Mouse (Mus musculus): Measurements from ENCODE around the gene Slc25a53. TPM values are rescaled to one million over a fixed set of nuclear protein-coding genes. Genes with fewer than 3 reads are reported as not detected.
A peak's percentile ranks its signal among the peaks of the same experiment; 100 is the strongest.
"Not testable (repeated sequence)": the region's sequence is repeated elsewhere in the genome, so short reads cannot be mapped to it uniquely, and the experiment has no call there.

Slc25a53 gene
- polyA plus RNA-seq, 1 experiment, result 20.7 TPM

- Histone ChIP-seq H3K4me3 (ENCODE audit: insufficient read depth, low read length) (no peak overlapping the region), H3K4me1 (ENCODE audit: control insufficient read depth, insufficient read depth, low read length) (no peaks in the 10 kb centered on the region), H3K27ac (ENCODE audit: insufficient read depth, low read length) (no peak overlapping the region)
- TF ChIP-seq CTCF (IDR thresholded peaks at IDR 0.05; ENCODE audit: extremely low read depth, insufficient read depth, low read length), result peak; percentile 58
- TF ChIP-seq POLR2A (IDR thresholded peaks at IDR 0.05; ENCODE audit: extremely low read depth, insufficient read depth, low read length), result no peak
Measured at GRCm38 (mm10) chrX:136978616-136979015, 59.5 kb downstream of the Slc25a53 start.

- Histone ChIP-seq H3K4me3 (ENCODE audit: insufficient read depth, low read length) (peak within 1 kb of the TSS; percentile 79), H3K27ac (ENCODE audit: insufficient read depth, low read length) (no peak within 1 kb of the TSS), H3K4me1 (ENCODE audit: control insufficient read depth, insufficient read depth, low read length) (no peaks in the 10 kb centered on the region)
- TF ChIP-seq CTCF (IDR thresholded peaks at IDR 0.05; ENCODE audit: extremely low read depth, insufficient read depth, low read length), result no peak
- peak; percentile 59; the same call in 1 of the 2 replicates for TF ChIP-seq POLR2A (IDR thresholded peaks at IDR 0.05; ENCODE audit: extremely low read depth, insufficient read depth, low read length)
Measured at GRCm38 (mm10) chrX:136976424-136977084, 61.5 kb downstream of the Slc25a53 start, which contains the start of the genes Tmsb15l and Tmsb15b1. Tmsb15l (minus strand) TSS chrX:136976869. Tmsb15b1 (minus strand) TSS chrX:136976874.

- H3K4me1 ChIP-seq (ENCODE audit: control insufficient read depth, insufficient read depth, low read length); H3K27ac ChIP-seq (ENCODE audit: insufficient read depth, low read length): not testable (repeated sequence)
- H3K4me3 ChIP-seq (ENCODE audit: insufficient read depth, low read length), result peak within 1 kb of the TSS; percentile 79
Measured at GRCm38 (mm10) chrX:136975397-136975796, 62.7 kb downstream of the Slc25a53 start, which contains the start of gene Tmsb15b2. Tmsb15b2 (minus strand) TSS chrX:136975497.

- peak; percentile 41 for TF ChIP-seq CTCF (IDR thresholded peaks at IDR 0.05; ENCODE audit: extremely low read depth, insufficient read depth, low read length)
- no peak for TF ChIP-seq POLR2A (IDR thresholded peaks at IDR 0.05; ENCODE audit: extremely low read depth, insufficient read depth, low read length)
- no peaks in the 10 kb centered on the region for H3K4me1 ChIP-seq (ENCODE audit: control insufficient read depth, insufficient read depth, low read length)
- H3K27ac ChIP-seq (ENCODE audit: insufficient read depth, low read length), result no peak overlapping the region
- no peak overlapping the region for H3K4me3 ChIP-seq (ENCODE audit: insufficient read depth, low read length)
Measured at GRCm38 (mm10) chrX:136959688-136960087, 78.4 kb downstream of the Slc25a53 start.

- not testable (repeated sequence) for H3K4me1 ChIP-seq (ENCODE audit: control insufficient read depth, insufficient read depth, low read length); H3K27ac ChIP-seq (ENCODE audit: insufficient read depth, low read length)
- 0 out of 2 replicates have a peak overlapping the region, but pooled peaks have one; percentile 49 for H3K4me3 ChIP-seq (ENCODE audit: insufficient read depth, low read length)
Measured at GRCm38 (mm10) chrX:136958300-136958699, 79.8 kb downstream of the Slc25a53 start.

GRCm38 (mm10) chrX:136957583-136958279 is 80.4 kb downstream of the Slc25a53 start:
- not testable (repeated sequence) for H3K27ac ChIP-seq (ENCODE audit: insufficient read depth, low read length); H3K4me1 ChIP-seq (ENCODE audit: control insufficient read depth, insufficient read depth, low read length)
- peak overlapping the region; percentile 49 for H3K4me3 ChIP-seq (ENCODE audit: insufficient read depth, low read length)

GRCm38 (mm10) chrX:136937985-136938384 is 100.1 kb downstream of the Slc25a53 start:
- no peak overlapping the region for H3K27ac ChIP-seq (ENCODE audit: insufficient read depth, low read length)
- H3K4me3 ChIP-seq (ENCODE audit: insufficient read depth, low read length), result no peak overlapping the region
- H3K4me1 ChIP-seq (ENCODE audit: control insufficient read depth, insufficient read depth, low read length), result no peaks in the 10 kb centered on the region
- no peak for TF ChIP-seq POLR2A (IDR thresholded peaks at IDR 0.05; ENCODE audit: extremely low read depth, insufficient read depth, low read length)
- TF ChIP-seq CTCF (IDR thresholded peaks at IDR 0.05; ENCODE audit: extremely low read depth, insufficient read depth, low read length), result no peak

Other genes with a start within 250 kb of the Slc25a53 start
- gene Plp1, start 215.6 kb downstream of the Slc25a53 start, polyA plus RNA-seq (2012; rRNA removed), result 1,304 and 1,728 TPM in 2 replicates
- gene Rab9b, start 169.5 kb downstream of the Slc25a53 start, polyA plus RNA-seq (2012; rRNA removed), result 9.1 and 10.0 TPM in 2 replicates
- not detected in 2 replicates for gene H2bfm, start 111.0 kb downstream of the Slc25a53 start, polyA plus RNA-seq (2012; rRNA removed)
- 15.6 and 20.8 TPM in 2 replicates for gene Tmsb15b2, start 62.8 kb downstream of the Slc25a53 start, polyA plus RNA-seq (2012; rRNA removed)
- gene Tmsb15l, start 61.4 kb downstream of the Slc25a53 start, polyA plus RNA-seq (2012; rRNA removed), result 6.3 and 6.8 TPM in 2 replicates
- gene Tmsb15b1, start 61.4 kb downstream of the Slc25a53 start, polyA plus RNA-seq (2012; rRNA removed), result 11.1 and 12.1 TPM in 2 replicates
- gene Zcchc18, start 45.1 kb downstream of the Slc25a53 start, polyA plus RNA-seq (2012; rRNA removed), result 239 and 250 TPM in 2 replicates
- 3.0 and 3.1 TPM in 2 replicates for gene Fam199x, start 11.3 kb upstream of the Slc25a53 start, polyA plus RNA-seq (2012; rRNA removed)
- not detected in 2 replicates for gene Esx1, start 83.8 kb upstream of the Slc25a53 start, polyA plus RNA-seq (2012; rRNA removed)

Measured in cortical plate, adult 2 months (tissue).